Mouse (Mus musculus): ENCODE data around the gene Mbtd1.

DNA sequence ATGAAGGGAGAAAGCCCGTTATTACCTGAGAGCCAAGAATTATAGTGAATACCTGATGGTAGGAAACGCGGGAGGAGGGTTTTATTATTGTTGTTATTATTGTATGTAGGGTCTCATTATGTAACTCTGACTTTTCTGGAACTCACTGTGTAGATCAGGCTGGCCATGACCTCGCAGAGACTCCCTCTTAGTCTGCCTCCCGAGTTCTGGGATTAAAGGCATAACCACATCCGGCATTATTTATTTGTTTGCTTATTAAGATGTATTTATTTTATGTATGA is 83.1 kb downstream of the Mbtd1 start:
- no peak for TF ChIP-seq POLR2A (IDR thresholded peaks at IDR 0.05; ENCODE audit: borderline replicate concordance, low read depth, low read length)
- TF ChIP-seq CTCF (IDR thresholded peaks at IDR 0.05; ENCODE audit: low read depth, low read length): no peak
